Mouse (Mus musculus) cerebellum, postnatal 4 days (tissue): Measurements from ENCODE around the gene Oxld1.
"Not testable (repeated sequence)": the region's sequence is repeated elsewhere in the genome, so short reads cannot be mapped to it uniquely, and the experiment has no call there.

Experiments used
- DNase-seq, 2 experiments: peaks; one replicate each; pipeline ENCODE4 v3.0.0; 2022; ENCODE audit warnings: low spot score in 2 of 2, mixed read lengths in 1 of 2

Oxld1 gene

GRCm38 (mm10) chr11:120426727-120427126 lies 31.1 kb downstream of the Oxld1 start:
- no peak for DNase-seq

GRCm38 (mm10) chr11:120423569-120424295 lies 34.1 kb downstream of the Oxld1 start:
- DNase-seq = peak in 1 of 2 experiments; percentile 69

GRCm38 (mm10) chr11:120422651-120423568 lies 35.0 kb downstream of the Oxld1 start:
- DNase-seq = no peak

GRCm38 (mm10) chr11:120418592-120418991 lies 39.3 kb downstream of the Oxld1 start:
- DNase-seq = no peak

- DNase-seq = no peak
These were observed 40.0 kb downstream of the Oxld1 start for GRCm38 (mm10) chr11:120417852-120418251.

GRCm38 (mm10) chr11:120413621-120414020 lies 44.2 kb downstream of the Oxld1 start:
- DNase-seq = not testable (repeated sequence)
